Comparison of ENCODE assay signal across 20 mouse cellular contexts in genomic region chrX:52738116-52738515, GRCm38 (mm10). TPM values are rescaled to one million over a fixed set of nuclear protein-coding genes. Genes with fewer than 3 reads are reported as not detected.
DNase-seq lines count a peak whose midpoint lies in the region; ATAC-seq lines count a peak whose summit lies in the region.
"Had no signal": no experiment of that assay in that cellular context is flagged by ENCODE, and none has a peak within 500 bp of the region (broad histone marks: within the 10 kb centered on the region; RNA-seq: fewer than 3 reads in every experiment).

No protein-coding gene starts in this region.

- H3K27ac ChIP-seq in kidney, embryonic 16.5 days (ENCODE audit: low read length), result no peak overlapping the region
- no peak overlapping the region for H3K27ac ChIP-seq in intestine, embryonic 16.5 days (ENCODE audit: low read length)
- H3K27ac ChIP-seq in forebrain, embryonic 11.5 days (ENCODE audit: low read depth, low read length), result no peak overlapping the region
- H3K27ac ChIP-seq: embryonic facial prominence, embryonic 15.5 days; forebrain, embryonic 10.5 days; forebrain, embryonic 15.5 days; heart, embryonic 10.5 days; hindbrain, embryonic 12.5 days had no signal

- H3K4me2 ChIP-seq in kidney, embryonic 16.5 days (replicated peaks; ENCODE audit: low read depth, low read length), result no peak overlapping the region
- no peak overlapping the region for H3K4me2 ChIP-seq in intestine, embryonic 16.5 days (ENCODE audit: low read depth, low read length)
- H3K4me2 ChIP-seq in forebrain, embryonic 11.5 days (ENCODE audit: low read depth, low read length, severe bottlenecking), result no peak overlapping the region
- H3K4me2 ChIP-seq: embryonic facial prominence, embryonic 15.5 days; forebrain, embryonic 15.5 days; hindbrain, embryonic 12.5 days had no signal

- 76% methylated on average over 3 of the region's 3 CpGs for WGBS in kidney, embryonic 16.5 days
- WGBS in intestine, embryonic 16.5 days, result 61% methylated on average over 3 of the region's 3 CpGs
- 83% methylated on average over 3 of the region's 3 CpGs for WGBS in forebrain, embryonic 11.5 days

- ATAC-seq in kidney, embryonic 16.5 days (ENCODE audit: low FRiP score, low TSS enrichment), result no peak
- ATAC-seq in intestine, embryonic 16.5 days, result peak; percentile 80
- ATAC-seq in forebrain, embryonic 11.5 days (replicated peaks; ENCODE audit: low FRiP score), result no peak
- ATAC-seq: forebrain, embryonic 15.5 days had no signal

- H3K9me3 ChIP-seq in kidney, embryonic 16.5 days (ENCODE audit: low read length), result no peaks in the 10 kb centered on the region
- no peaks in the 10 kb centered on the region for H3K9me3 ChIP-seq in intestine, embryonic 16.5 days (ENCODE audit: control insufficient read depth, low read length)
- no peaks in the 10 kb centered on the region for H3K9me3 ChIP-seq in forebrain, embryonic 11.5 days (ENCODE audit: control insufficient read depth, low read length)
- H3K9me3 ChIP-seq: embryonic facial prominence, embryonic 15.5 days; forebrain, embryonic 10.5 days; forebrain, embryonic 15.5 days; heart, embryonic 10.5 days; hindbrain, embryonic 12.5 days had no signal

- H3K4me3 ChIP-seq in kidney, embryonic 16.5 days (ENCODE audit: low read length), result no peak overlapping the region
- H3K4me3 ChIP-seq in intestine, embryonic 16.5 days (ENCODE audit: low read length), result no peak overlapping the region
- H3K4me3 ChIP-seq in forebrain, embryonic 11.5 days (ENCODE audit: low read depth, low read length), result no peak overlapping the region
- H3K4me3 ChIP-seq: embryonic facial prominence, embryonic 15.5 days; erythroblast, embryonic 14.5 days; forebrain, embryonic 10.5 days; forebrain, embryonic 15.5 days; heart, embryonic 10.5 days; hindbrain, embryonic 12.5 days had no signal

- H3K36me3 ChIP-seq in kidney, embryonic 16.5 days (ENCODE audit: insufficient read depth, low read length), result no peaks in the 10 kb centered on the region
- no peaks in the 10 kb centered on the region for H3K36me3 ChIP-seq in intestine, embryonic 16.5 days (ENCODE audit: control insufficient read depth, insufficient read depth, low read length)
- H3K36me3 ChIP-seq in forebrain, embryonic 11.5 days (ENCODE audit: control insufficient read depth, insufficient read depth, low read length), result no peaks in the 10 kb centered on the region
- H3K36me3 ChIP-seq: embryonic facial prominence, embryonic 15.5 days; forebrain, embryonic 15.5 days; heart, embryonic 10.5 days; hindbrain, embryonic 12.5 days had no signal

- H3K4me1 ChIP-seq in kidney, embryonic 16.5 days (ENCODE audit: insufficient read depth, low read length), result no peaks in the 10 kb centered on the region
- H3K4me1 ChIP-seq in intestine, embryonic 16.5 days (ENCODE audit: control insufficient read depth, insufficient read depth, low read length), result no peaks in the 10 kb centered on the region
- no peaks in the 10 kb centered on the region for H3K4me1 ChIP-seq in forebrain, embryonic 11.5 days (replicated peaks; ENCODE audit: control insufficient read depth, insufficient read depth, low read length)
- H3K4me1 ChIP-seq: embryonic facial prominence, embryonic 15.5 days; forebrain, embryonic 15.5 days; heart, embryonic 10.5 days; hindbrain, embryonic 12.5 days had no signal

- peak; percentile 30 to 67 for DNase-seq in kidney, adult 8-10 months
- peak; percentile 21 to 40 for DNase-seq in kidney, postnatal 25 days
- DNase-seq in forebrain, embryonic 11.5 days (ENCODE audit: low spot score), result no peak
- DNase-seq in right cerebral cortex, postnatal 14 days, result no peak
- DNase-seq: adrenal gland, adult 8-10 months; cerebellum, adult 2 months; cerebellum, postnatal 10 days; embryo, embryonic 11 days; gastrocnemius, postnatal 10 days; heart, adult 18-20 months; heart, postnatal 10 days; heart, postnatal 4 days had no signal

- no peak overlapping the region for H3K9ac ChIP-seq in kidney, embryonic 16.5 days (replicated peaks; ENCODE audit: low read length)
- H3K9ac ChIP-seq in intestine, embryonic 16.5 days (ENCODE audit: low read depth, low read length), result no peak overlapping the region
- H3K9ac ChIP-seq in forebrain, embryonic 11.5 days (ENCODE audit: low read length), result no peak overlapping the region
- H3K9ac ChIP-seq: embryonic facial prominence, embryonic 15.5 days; forebrain, embryonic 15.5 days; hindbrain, embryonic 12.5 days had no signal

- H3K27me3 ChIP-seq in kidney, embryonic 16.5 days (ENCODE audit: insufficient read depth, low read length), result peaks cover 11% of the 10 kb centered on the region
- no peaks in the 10 kb centered on the region; the same call in 1 of the 2 replicates for H3K27me3 ChIP-seq in intestine, embryonic 16.5 days (replicated peaks; ENCODE audit: control insufficient read depth, insufficient read depth, low read length)
- H3K27me3 ChIP-seq in forebrain, embryonic 11.5 days (ENCODE audit: control insufficient read depth, insufficient read depth, low read length), result no peaks in the 10 kb centered on the region
- H3K27me3 ChIP-seq: forebrain, embryonic 15.5 days; hindbrain, embryonic 12.5 days had no signal

RNA-seq across cellular contexts. Expression of gene Ccdc160, which starts 52.9 kb away (rescaled TPM):
- 6.3 and 7.2 TPM in 2 replicates for polyA plus RNA-seq in kidney, embryonic 16.5 days (2015; fragmentation: Nextera tagmentation; extraction: Ambion mirVana)
- polyA plus RNA-seq in intestine, embryonic 16.5 days (2015; fragmentation: Nextera tagmentation; extraction: Ambion mirVana), result 5.7 TPM in 2 replicates
- polyA plus RNA-seq in forebrain, embryonic 11.5 days (2014; fragmentation: Nextera tagmentation; extraction: Ambion mirVana), result 3.8 and 4.7 TPM in 2 replicates
- polyA plus RNA-seq: erythroblast, embryonic 14.5 days had no signal

Comparison
In these comparisons a context has a peak if more than half of its experiments do, and no peak if none do; other contexts are left out.
1. DNase-seq: peak in kidney, adult 8-10 months (2 of 2) and kidney, postnatal 25 days (2 of 2); none in forebrain, embryonic 11.5 days (single experiment) and right cerebral cortex, postnatal 14 days (single experiment).